Mouse (Mus musculus) gastrocnemius, adult 8-10 months (tissue): Measurements from ENCODE around the gene Pnpla3. TPM values are rescaled to one million over a fixed set of nuclear protein-coding genes. Genes with fewer than 3 reads are reported as not detected.
A peak's percentile ranks its signal among the peaks of the same experiment; 100 is the strongest.
"Not testable (repeated sequence)": the region's sequence is repeated elsewhere in the genome, so short reads cannot be mapped to it uniquely, and the experiment has no call there.

Source experiments
- DNase-seq, 2 experiments: peaks; one replicate each; pipeline ENCODE4 v3.0.0; 2022; ENCODE audit warnings: low spot score in 2 of 2
- total RNA-seq, 4 experiments: library from RNA; stranded (reverse); gene quantifications; 2 replicates each; pipeline ENCODE4 v1.2.4; 2022

Pnpla3 gene
- 1 to 10 TPM; 1.8 to 5.7 (median 5.0) TPM for total RNA-seq

DNA sequence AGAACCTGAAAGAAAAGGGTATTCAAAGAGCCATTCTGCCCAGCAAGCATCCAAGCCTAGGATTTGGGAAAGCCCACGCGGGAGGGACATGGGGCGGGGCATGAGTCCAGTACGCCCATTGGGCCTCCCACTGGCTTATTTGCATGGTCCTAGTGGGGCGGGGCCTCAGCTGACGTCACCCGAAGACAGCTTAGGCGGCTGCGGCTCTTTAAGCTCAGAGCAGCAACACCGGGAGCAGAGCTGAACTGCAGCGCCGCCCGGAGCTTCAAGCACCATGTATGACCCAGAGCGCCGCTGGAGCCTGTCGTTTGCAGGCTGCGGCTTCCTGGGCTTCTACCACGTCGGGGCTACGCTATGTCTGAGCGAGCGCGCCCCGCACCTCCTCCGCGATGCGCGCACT is at the start of gene Pnpla3:
Gene Pnpla3, plus strand, starts transcription at position 238 of the 400 bp plus-strand sequence.
- DNase-seq: peak; percentile 93 to 95

DNA sequence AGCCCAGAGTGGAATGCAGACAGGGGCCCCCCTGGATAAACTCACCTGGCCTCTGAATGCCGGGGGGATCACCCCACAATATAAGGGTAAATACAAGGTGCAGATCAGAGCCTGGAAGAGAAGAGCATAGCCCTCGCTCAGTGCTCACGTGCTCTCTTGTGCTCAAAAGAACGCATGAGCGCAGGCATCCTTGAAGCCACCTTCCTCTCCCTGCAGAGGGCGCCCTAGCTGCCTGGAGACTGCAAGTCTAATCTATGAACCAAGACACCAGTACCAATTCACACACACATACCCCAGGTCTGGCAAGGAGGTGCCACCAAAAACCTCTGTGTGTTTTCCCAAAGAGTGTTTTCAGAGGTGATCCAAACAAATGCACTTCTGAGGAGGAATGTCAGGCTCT is 47.0 kb upstream of the Pnpla3 start:
- no peak for DNase-seq

DNA sequence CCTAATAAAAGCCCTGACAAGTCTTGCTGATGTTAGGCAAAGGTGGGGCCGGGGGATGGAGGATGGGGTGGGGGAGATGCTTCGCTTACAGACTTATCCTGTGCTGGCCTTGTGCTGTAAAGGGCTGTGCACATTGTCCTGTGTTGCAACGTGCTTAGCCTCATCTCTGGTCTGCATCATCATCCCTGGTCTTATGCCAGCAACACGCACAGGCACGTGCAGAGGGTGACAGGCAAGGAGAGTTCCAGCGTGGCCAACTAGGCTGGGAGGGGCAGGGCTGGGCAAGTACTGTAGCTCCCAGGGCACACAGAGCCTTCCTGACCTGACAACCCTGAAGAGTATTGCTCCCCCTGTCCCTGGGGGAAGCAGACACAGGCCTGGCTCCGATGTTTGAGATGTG is 46.6 kb upstream of the Pnpla3 start:
- DNase-seq: no peak

DNA sequence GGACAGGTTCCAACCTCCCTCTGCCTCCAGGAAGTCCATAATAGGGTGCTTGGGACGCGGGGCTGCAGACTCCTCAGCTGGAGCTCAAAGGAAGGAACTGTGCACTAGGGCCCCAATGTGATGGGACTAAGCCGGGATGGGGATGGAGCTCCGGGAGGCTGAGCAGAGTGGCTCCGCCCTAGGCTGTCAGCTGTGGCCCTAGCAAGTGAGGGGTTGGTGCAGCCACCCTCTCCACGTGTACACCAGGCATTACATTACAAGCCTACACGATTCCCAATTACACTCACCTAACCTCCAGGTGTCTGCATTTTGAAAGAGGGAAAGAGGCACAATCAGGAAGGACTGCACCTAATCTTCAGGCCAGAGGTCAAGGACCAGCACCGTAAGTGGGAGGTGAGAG is 44.6 kb upstream of the Pnpla3 start, which contains the start of gene Pnpla5:
Gene Pnpla5, minus strand, starts transcription at position 101 of the 400 bp plus-strand sequence.
- no peak for DNase-seq

- no peak for DNase-seq
These were observed 43.6 kb upstream of the Pnpla3 start for GRCm38 (mm10) chr15:84124086-84124485.

DNA sequence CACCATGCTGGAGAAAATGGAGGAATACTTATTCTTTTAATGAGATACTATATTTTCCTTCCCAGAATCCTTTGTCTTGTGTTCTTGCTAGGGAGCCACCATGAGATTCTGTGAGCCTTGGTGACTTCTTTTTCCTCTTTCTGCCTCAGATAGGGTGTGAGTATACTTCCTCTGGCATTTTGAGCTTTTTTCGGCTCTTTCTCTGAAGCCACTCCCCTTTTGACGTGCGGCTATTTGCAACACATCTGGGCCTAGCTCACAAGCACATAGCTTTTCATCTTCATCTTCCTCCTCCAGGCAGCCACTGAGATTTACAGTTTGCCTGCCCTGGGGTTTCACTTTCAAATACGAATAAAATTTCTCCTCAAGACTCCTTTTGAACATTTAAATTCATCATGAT is 41.2 kb upstream of the Pnpla3 start:
- DNase-seq: no peak

- DNase-seq: no peak
These were observed 40.8 kb upstream of the Pnpla3 start for GRCm38 (mm10) chr15:84126871-84127270.

DNA sequence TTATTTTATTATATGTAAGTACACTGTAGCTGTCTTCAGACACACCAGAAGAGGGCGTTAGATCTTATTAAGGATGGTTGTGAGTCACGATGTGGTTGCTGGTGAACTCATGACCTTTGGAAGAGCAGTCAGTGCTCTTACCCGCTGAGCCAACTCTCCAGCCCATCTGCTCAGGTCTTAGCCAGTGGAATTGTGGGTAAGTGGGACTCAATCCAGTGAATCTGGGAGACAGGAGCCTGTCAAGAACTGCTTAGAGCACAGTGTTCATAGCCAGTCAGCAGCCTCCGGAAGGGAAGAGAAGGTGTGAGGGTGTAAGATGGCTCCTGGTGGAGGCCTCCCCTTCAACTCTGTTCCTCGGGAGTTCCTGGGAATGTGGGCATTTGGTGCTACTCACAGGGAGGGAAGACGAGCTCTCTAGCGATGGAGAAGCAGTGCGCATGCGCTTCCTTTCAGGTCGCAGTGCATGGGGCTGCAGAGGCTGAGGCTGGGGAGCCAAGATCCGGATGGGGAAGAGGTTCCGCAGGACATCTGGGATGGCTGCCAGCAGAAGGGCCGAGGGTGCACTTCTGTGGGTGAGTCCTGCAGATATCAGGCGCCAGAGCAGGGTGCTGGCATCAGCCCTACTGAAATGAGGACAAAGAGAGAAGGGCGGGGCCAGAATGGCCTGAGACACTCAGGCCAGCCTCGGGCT is 36.4 kb upstream of the Pnpla3 start:
- peak; percentile 25 to 52 for DNase-seq

- peak; percentile 71 to 86 for DNase-seq
These were observed 35.7 kb upstream of the Pnpla3 start for GRCm38 (mm10) chr15:84131971-84132370.

DNA sequence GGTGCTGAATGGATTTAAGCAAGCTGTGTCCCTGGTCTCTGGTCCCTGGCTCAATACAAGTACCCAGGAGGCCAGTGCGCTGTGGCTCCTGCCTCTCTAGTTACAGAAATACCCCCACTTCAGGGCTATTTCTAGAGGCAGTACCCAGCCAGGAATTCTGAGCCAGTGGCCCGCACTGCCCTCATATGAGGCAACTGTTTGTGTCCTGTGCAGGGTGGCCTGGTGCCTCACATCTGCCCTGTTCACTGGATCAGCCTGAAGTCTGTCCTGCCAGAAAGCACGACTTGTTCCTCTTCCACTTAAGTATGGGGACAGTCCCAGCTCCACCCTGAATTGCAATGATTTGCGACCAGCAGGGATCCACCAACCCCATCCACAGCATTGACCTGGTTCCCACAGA is 34.2 kb upstream of the Pnpla3 start:
- DNase-seq: peak; percentile 68 to 83

DNA sequence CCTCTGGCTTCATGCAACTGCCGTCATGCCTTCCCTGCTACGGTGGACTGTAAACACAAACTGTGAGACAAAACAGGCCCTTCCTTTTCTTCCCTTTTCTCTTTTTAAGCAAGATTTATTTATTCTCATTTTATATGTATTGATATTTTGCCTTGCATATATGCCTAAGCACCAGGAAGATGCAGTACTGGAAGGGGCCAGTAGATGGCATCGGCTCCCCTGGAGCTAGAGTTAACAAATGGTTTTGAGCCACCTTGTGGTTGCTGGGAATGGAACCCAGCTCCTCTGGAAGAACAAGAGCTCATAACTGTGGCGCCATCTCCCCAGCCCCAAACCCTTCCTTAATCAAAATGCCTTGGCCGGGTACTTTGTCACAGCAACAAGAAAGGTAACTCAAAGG is 32.2 kb upstream of the Pnpla3 start:
- DNase-seq: no peak

- DNase-seq: no peak
These were observed 30.9 kb upstream of the Pnpla3 start for GRCm38 (mm10) chr15:84136473-84137415.

DNA sequence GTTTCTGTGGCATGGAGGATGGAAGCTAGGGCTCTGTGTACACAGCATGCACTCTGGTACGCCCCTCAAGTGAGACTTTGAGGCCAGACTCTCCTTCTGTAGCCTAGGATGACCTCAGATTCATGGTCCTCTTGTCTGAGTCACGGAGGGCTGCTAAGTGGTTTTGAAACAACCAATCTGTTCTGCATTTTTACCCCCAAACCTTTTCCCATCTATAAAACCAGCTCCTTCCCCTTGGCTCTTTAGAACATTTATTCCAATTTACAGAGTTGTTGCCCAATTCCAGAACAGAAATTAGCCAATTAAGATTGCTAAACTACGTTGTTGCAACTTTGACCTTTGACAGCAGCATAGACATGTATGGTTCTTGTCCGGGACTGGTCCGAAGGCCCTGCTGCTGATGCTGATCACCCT is 28.0 kb upstream of the Pnpla3 start:
- DNase-seq: no peak

GRCm38 (mm10) chr15:84140109-84140508 is 27.5 kb upstream of the Pnpla3 start:
- DNase-seq: no peak

DNA sequence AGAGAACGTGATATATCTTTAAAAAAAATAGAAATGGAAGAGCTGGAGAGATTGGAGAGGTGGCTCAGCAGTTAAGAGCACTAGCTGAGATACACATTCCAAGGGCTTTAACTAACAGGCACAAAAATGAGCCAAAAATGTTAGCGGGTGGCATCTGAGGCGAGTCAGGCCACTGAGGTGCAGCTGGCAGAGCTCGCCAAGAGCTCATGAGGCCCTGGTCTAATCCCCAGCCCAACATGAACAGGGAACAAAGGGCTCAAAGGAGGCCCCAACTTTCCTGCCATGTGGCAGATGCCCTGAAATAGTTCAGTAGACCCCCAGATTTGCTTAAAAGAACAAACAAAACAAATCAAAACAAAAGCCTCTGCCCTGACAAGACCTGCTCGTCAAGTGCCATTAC is 26.7 kb upstream of the Pnpla3 start:
- DNase-seq: no peak

DNA sequence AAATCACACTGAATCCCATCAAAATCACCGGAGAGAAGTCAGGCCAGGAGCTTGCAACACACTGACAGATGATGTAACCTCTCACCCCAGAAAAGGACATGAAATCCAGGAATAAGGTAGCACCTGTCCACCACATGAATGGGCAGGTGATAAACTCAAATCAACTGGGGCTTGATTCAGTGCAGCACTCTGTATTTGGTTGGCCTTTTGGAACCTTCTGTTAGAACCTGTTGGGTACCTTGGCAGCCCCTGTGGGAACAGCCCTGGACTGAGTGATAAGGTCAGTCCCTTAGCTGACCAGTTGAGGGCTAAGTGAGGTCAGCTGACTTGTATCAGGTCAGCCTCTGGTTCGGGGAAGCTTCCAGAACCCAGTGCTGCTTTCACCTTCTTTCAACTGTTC is 11.5 kb upstream of the Pnpla3 start:
- DNase-seq: no peak

DNA sequence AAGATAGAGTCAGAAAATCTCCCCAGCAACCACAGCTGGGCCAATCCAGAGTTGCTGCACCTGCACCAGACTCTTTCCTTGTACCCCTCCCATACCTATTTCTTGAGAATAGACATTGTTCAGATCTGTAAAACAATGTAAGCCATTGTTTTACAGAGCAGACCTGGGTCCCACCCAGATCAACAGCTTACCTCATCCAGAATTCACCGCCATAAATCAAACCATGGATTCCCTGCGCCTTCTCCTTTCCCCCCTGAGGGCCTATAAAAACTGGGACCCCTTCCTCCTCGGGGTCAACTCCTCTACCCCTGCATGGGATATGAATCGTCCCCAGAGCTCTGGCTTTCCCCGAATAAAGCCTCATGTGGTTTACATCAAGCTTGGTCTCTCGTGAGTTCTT is 10.1 kb upstream of the Pnpla3 start:
- DNase-seq: not testable (repeated sequence)

DNA sequence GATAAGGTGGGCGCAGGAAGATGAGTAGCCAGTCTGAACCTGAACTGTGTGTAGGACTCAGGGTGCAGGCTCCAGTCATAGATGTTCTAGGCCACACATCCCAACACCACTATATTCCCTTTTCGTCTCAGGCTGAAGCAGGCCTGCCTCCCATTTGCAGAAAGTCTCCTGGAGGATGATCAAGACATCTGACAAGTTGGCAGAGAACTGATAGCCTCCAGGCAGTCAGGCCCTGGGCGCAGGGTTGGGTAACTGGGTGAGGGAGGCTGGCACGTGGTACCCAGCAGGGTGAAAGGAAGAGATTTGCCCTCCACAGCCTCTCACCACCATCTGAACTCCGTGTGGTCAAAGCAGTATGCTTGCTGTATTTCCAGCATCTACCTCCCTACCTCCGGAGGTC is 5.8 kb upstream of the Pnpla3 start:
- DNase-seq: no peak

DNA sequence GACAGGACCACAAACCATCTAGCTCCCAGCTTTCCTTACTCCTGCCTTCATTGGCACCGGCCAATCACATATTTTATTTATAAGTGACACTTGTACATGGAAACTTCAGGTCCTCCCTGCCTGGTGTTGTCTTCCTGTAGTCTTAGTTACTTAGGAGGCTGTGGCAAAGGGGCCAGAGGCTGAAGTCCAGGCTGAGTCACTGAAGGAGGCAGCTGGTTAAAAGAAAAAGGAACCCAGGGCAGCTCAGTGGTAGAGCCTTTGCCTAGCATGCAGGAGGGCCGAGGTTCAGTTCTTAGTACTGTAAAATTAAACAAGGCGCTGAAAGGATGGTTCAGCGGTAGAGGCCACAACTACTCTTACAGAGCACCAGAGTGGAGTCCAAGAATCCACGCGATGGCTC is 819 bp upstream of the Pnpla3 start:
- no peak for DNase-seq

- DNase-seq: peak; percentile 12 to 30
These were observed 829 bp downstream of the Pnpla3 start for GRCm38 (mm10) chr15:84168170-84169161.

DNA sequence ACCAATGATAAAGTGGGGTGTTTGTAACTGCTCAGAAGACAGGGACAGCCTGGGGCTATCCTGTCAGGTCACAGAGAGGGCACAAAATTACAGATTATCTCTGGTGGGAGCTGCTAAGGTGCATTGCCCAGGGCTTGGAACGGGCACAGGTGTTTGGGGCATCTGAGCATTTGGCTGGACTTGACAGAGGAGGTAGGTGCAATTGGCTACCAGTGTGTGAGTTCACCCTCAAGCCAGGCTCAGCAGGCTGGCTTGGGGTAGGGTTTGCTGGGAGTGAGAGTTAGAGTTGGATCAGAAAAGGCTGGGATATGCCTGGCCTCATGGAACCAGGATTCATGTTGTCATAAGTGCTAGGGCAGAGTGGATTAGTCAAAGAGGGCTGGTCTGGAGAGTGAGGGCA is 1.9 kb downstream of the Pnpla3 start:
- DNase-seq: no peak
